Mouse (Mus musculus): ENCODE measurements around the gene Ppp4r1. TPM values are rescaled to one million over a fixed set of nuclear protein-coding genes. Genes with fewer than 3 reads are reported as not detected.
A peak's percentile ranks its signal among the peaks of the same experiment; 100 is the strongest.

The Ppp4r1 gene
- polyA plus RNA-seq, 1 experiment from 2014 or later: 14.2 TPM

DNA sequence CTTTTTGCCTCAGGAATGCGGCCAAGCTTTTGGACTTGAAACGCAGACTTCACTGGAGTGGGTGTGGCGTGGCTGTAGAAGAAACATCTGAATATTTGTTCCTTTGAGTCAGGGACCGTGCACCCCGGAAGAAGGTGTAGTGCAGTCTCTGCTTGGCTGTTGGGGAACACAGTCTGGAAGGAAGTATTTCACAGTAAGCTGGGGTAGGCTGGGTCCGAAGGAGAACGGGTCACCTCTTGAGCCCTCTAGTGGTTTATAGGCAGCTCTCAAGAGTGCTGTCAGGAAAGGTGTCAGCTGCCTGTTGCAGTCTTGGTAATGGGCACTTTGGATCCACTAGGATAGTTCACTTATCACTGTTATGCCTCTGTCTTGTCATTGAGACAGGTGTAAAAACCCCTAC lies 3.9 kb downstream of the Ppp4r1 start:
- no peaks in the 10 kb centered on the region for H3K4me1 ChIP-seq (replicated peaks; ENCODE audit: control insufficient read depth, insufficient read depth)
- no peaks in the 10 kb centered on the region for H3K36me3 ChIP-seq (ENCODE audit: control insufficient read depth, insufficient read depth, low read length)
- WGBS: 65% methylated on average over 7 of the region's 7 CpGs
- no peak overlapping the region for H3K27ac ChIP-seq (replicated peaks)
- peak; percentile 21 for DNase-seq (ENCODE audit: low spot score)
- H3K9me3 ChIP-seq (ENCODE audit: control insufficient read depth, low read length): no peaks in the 10 kb centered on the region
- H3K4me2 ChIP-seq (replicated peaks; ENCODE audit: low read depth): no peak overlapping the region
- no peaks in the 10 kb centered on the region for H3K27me3 ChIP-seq (ENCODE audit: control insufficient read depth, insufficient read depth, low read length)
- H3K9ac ChIP-seq (ENCODE audit: low read length): no peak overlapping the region
- 0 out of 2 replicates have a peak, but pooled peaks have one; percentile 7 for ATAC-seq (ENCODE audit: low FRiP score, low TSS enrichment)
- H3K4me3 ChIP-seq (ENCODE audit: low read depth, low read length): no peak overlapping the region
- TF ChIP-seq EP300 (optimal IDR thresholded peaks at IDR 0.05) (no peak), CTCF (IDR thresholded peaks at IDR 0.05; ENCODE audit: low read depth) (peak; percentile 62)

DNA sequence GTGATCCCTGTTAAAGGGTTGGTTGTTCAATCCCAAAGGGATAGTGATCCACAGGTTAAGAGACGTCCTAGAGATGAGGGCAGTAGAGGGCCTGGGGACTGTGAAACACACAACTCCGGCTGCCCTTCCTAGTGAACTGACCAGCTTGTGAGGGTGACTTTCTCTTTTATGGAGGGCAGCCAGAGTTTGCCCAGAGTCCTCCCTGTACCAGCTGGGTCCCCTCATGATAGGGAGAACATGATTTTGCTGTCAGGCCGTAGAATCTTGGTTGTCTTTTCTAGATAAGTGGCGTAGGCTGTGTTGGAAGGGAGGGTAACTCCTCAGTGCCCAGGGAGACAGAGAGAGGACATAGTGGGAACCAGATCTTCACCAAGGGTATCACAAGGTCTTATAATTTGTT lies 4.9 kb downstream of the Ppp4r1 start:
- DNase-seq (ENCODE audit: low spot score) (no peak), ATAC-seq (ENCODE audit: low FRiP score, low TSS enrichment) (no peak)
- Histone ChIP-seq H3K27me3 (ENCODE audit: control insufficient read depth, insufficient read depth, low read length) (no peaks in the 10 kb centered on the region), H3K4me1 (replicated peaks; ENCODE audit: control insufficient read depth, insufficient read depth) (no peaks in the 10 kb centered on the region), H3K9ac (ENCODE audit: low read length) (no peak overlapping the region), H3K36me3 (ENCODE audit: control insufficient read depth, insufficient read depth, low read length) (no peaks in the 10 kb centered on the region), H3K4me3 (ENCODE audit: low read depth, low read length) (no peak overlapping the region), H3K27ac (replicated peaks) (no peak overlapping the region), H3K9me3 (ENCODE audit: control insufficient read depth, low read length) (no peaks in the 10 kb centered on the region), H3K4me2 (replicated peaks; ENCODE audit: low read depth) (no peak overlapping the region)
- 80% methylated on average over 4 of the region's 4 CpGs for WGBS
- TF ChIP-seq EP300 (optimal IDR thresholded peaks at IDR 0.05) (no peak), CTCF (IDR thresholded peaks at IDR 0.05; ENCODE audit: low read depth) (no peak)

DNA sequence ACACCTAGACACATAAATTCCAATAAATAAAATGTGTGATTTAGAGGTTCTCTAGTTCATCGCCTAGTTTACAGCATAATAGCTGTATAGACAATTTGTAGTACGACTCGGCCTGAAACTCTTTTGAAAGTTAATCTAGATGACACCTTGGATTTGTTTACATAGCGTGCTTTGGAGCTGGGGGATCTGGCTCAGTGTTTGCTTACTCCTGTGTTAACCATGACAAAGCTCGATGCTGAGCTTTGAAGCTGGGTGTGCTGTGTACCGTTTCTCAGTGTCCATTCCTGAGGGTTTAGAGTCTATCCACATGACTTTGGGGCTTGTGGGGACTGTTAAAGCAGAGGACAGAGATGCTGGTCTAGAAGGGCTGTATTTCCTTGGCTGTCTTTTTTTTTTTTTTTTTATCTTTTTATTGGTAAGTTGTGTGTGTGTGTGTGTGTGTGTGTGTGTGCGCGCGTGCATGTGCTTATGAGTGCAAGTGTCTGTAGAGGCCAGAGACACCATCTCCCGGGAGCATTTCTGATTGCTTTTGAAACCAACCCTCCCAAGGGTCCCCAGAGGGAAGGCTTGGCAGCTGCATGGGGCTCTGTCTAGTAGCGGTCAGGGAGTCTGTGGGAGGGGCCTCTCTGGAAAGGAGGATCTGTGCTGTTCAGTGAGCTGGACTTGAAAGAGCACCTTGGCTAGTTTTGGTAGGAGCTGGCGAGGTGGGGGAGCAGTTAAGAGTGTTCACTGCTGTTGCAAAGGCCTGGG lies 6.3 kb downstream of the Ppp4r1 start:
- 57% methylated on average over 12 of the region's 12 CpGs for WGBS
- H3K27me3 ChIP-seq (ENCODE audit: control insufficient read depth, insufficient read depth, low read length): no peaks in the 10 kb centered on the region
- no peak overlapping the region for H3K9ac ChIP-seq (ENCODE audit: low read length)
- TF ChIP-seq EP300 (optimal IDR thresholded peaks at IDR 0.05): no peak
- TF ChIP-seq CTCF (IDR thresholded peaks at IDR 0.05; ENCODE audit: low read depth): no peak
- H3K9me3 ChIP-seq (ENCODE audit: control insufficient read depth, low read length): no peaks in the 10 kb centered on the region
- no peak overlapping the region for H3K27ac ChIP-seq (replicated peaks)
- H3K4me3 ChIP-seq (ENCODE audit: low read depth, low read length): no peak overlapping the region
- no peaks in the 10 kb centered on the region for H3K4me1 ChIP-seq (replicated peaks; ENCODE audit: control insufficient read depth, insufficient read depth)
- H3K36me3 ChIP-seq (ENCODE audit: control insufficient read depth, insufficient read depth, low read length): no peaks in the 10 kb centered on the region
- DNase-seq (ENCODE audit: low spot score): no peak
- no peak overlapping the region for H3K4me2 ChIP-seq (replicated peaks; ENCODE audit: low read depth)
- ATAC-seq (ENCODE audit: low FRiP score, low TSS enrichment): no peak

DNA sequence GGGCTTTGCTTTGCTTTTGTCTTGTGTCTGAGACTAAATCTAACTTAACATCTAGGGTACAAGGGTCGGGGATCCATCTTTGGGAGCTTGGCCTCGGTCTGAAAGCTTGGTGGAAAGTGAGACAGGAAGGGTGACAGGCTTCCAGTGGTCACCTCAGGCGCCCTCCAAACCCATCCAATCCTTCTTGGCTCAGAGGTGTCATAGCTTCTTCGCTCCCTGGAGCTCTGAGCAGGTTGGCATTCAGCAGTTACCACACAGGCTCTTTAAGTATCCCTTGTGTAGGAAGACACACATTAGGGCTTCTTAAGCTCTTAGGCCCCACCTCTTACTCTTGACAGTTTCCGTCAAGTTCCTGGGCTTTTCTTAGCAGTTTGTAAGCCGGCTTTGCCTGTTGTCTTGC lies 7.2 kb downstream of the Ppp4r1 start:
- Histone ChIP-seq H3K4me2 (replicated peaks; ENCODE audit: low read depth) (no peak overlapping the region), H3K9me3 (ENCODE audit: control insufficient read depth, low read length) (no peaks in the 10 kb centered on the region), H3K4me1 (replicated peaks; ENCODE audit: control insufficient read depth, insufficient read depth) (no peaks in the 10 kb centered on the region), H3K36me3 (ENCODE audit: control insufficient read depth, insufficient read depth, low read length) (no peaks in the 10 kb centered on the region), H3K27me3 (ENCODE audit: control insufficient read depth, insufficient read depth, low read length) (no peaks in the 10 kb centered on the region), H3K27ac (replicated peaks) (no peak overlapping the region), H3K9ac (ENCODE audit: low read length) (no peak overlapping the region), H3K4me3 (ENCODE audit: low read depth, low read length) (no peak overlapping the region)
- 90% methylated on average over 6 of the region's 6 CpGs for WGBS
- no peak for TF ChIP-seq CTCF (IDR thresholded peaks at IDR 0.05; ENCODE audit: low read depth)
- no peak for TF ChIP-seq EP300 (optimal IDR thresholded peaks at IDR 0.05)
- ATAC-seq (ENCODE audit: low FRiP score, low TSS enrichment) (no peak), DNase-seq (ENCODE audit: low spot score) (no peak)

DNA sequence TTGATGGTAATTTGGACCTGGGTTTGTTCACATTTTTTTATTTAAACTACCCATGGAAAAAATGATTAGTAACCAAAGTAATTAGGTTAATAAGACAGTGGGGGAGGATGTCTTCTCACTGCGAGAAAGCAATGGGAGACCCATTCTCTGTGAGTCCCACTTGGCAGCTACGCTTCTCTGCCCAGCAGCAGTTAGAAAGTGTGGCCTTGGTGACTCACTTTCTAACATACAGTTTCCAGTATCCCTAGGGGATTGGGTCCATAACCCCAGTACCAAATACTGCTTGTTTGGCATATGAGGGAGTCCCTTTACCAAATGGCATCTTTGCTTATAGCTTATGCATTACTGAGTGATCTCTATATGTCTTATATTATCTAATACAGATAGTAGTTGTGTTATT lies 8.8 kb downstream of the Ppp4r1 start:
- Histone ChIP-seq H3K4me1 (replicated peaks; ENCODE audit: control insufficient read depth, insufficient read depth) (no peaks in the 10 kb centered on the region), H3K27me3 (ENCODE audit: control insufficient read depth, insufficient read depth, low read length) (no peaks in the 10 kb centered on the region), H3K36me3 (ENCODE audit: control insufficient read depth, insufficient read depth, low read length) (no peaks in the 10 kb centered on the region), H3K9ac (ENCODE audit: low read length) (no peak overlapping the region), H3K9me3 (ENCODE audit: control insufficient read depth, low read length) (no peaks in the 10 kb centered on the region), H3K4me2 (replicated peaks; ENCODE audit: low read depth) (no peak overlapping the region), H3K27ac (replicated peaks) (no peak overlapping the region), H3K4me3 (ENCODE audit: low read depth, low read length) (no peak overlapping the region)
- WGBS: 93% methylated on average over 2 of the region's 2 CpGs
- TF ChIP-seq CTCF (IDR thresholded peaks at IDR 0.05; ENCODE audit: low read depth) (no peak), EP300 (optimal IDR thresholded peaks at IDR 0.05) (no peak)
- no peak for ATAC-seq (ENCODE audit: low FRiP score, low TSS enrichment)
- no peak for DNase-seq (ENCODE audit: low spot score)

DNA sequence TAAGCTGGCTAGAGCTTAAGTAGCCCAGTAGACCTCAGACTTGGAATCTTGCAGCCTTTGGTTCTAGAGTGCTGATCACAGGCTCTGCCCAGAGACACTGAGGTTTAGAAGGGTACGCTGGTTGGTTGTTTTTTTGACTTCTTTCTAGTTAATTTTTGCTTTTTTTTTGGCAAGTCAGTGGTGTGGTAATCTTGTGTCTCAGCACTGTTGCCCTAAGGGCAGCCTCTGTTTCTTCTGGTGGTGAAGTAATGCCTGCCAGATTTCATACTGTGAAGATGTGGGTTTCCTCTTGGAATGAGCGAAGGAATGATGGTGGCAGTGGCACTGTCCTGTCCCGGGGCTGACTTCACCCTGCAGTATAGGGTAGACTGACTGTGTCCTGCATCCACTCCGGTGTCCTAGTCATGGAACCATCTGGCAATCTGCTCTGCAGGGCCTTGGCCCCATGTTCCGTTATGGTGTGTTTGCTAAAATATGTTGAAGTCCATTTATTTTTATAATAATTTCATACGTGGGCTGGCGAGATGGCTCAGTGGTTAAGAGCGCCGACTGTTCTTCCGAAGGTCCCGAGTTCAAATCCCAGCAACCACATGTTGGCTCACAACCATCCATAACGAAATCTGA lies 11.0 kb downstream of the Ppp4r1 start:
- Histone ChIP-seq H3K4me1 (replicated peaks; ENCODE audit: control insufficient read depth, insufficient read depth) (no peaks in the 10 kb centered on the region), H3K4me3 (ENCODE audit: low read depth, low read length) (no peak overlapping the region), H3K9me3 (ENCODE audit: control insufficient read depth, low read length) (no peaks in the 10 kb centered on the region), H3K36me3 (ENCODE audit: control insufficient read depth, insufficient read depth, low read length) (no peaks in the 10 kb centered on the region), H3K27me3 (ENCODE audit: control insufficient read depth, insufficient read depth, low read length) (no peaks in the 10 kb centered on the region), H3K9ac (ENCODE audit: low read length) (no peak overlapping the region), H3K4me2 (replicated peaks; ENCODE audit: low read depth) (no peak overlapping the region), H3K27ac (replicated peaks) (no peak overlapping the region)
- DNase-seq (ENCODE audit: low spot score) (no peak), ATAC-seq (ENCODE audit: low FRiP score, low TSS enrichment) (no peak)
- TF ChIP-seq CTCF (IDR thresholded peaks at IDR 0.05; ENCODE audit: low read depth): 0 out of 2 replicates have a peak, but pooled peaks have one; percentile 6
- TF ChIP-seq EP300 (optimal IDR thresholded peaks at IDR 0.05): no peak
- WGBS: 95% methylated on average over 12 of the region's 12 CpGs

All from stomach, postnatal 0 days (tissue).